Mouse (Mus musculus): ENCODE results near the gene Gm2696. TPM values are rescaled to one million over a fixed set of nuclear protein-coding genes. Genes with fewer than 3 reads are reported as not detected.
A peak's percentile ranks its signal among the peaks of the same experiment; 100 is the strongest.

Gene Gm2696
- total RNA-seq, 2 experiments from 2014 or later = not detected

- no peak for DNase-seq
Measured at GRCm38 (mm10) chr10:77847538-77847937, 33.1 kb downstream of the Gm2696 start.

- DNase-seq = no peak
Measured at GRCm38 (mm10) chr10:77852559-77852958, 38.1 kb downstream of the Gm2696 start, which contains the start of gene Gm10318. TSS of gene Gm10318 (plus strand) at chr10:77852859.

GRCm38 (mm10) chr10:77861675-77862074 is 47.2 kb downstream of the Gm2696 start, which contains the start of gene Gm3285:
TSS of gene Gm3285 (plus strand) at chr10:77861975.
- no peak for DNase-seq

GRCm38 (mm10) chr10:77864067-77864761 is 49.7 kb downstream of the Gm2696 start:
- peak; percentile 38 for DNase-seq

GRCm38 (mm10) chr10:77864762-77865143 is 50.3 kb downstream of the Gm2696 start:
- peak; percentile 25 to 32 for DNase-seq

- no peak for DNase-seq
Measured at GRCm38 (mm10) chr10:77867546-77867945, 53.1 kb downstream of the Gm2696 start.

GRCm38 (mm10) chr10:77869651-77870050 is 55.2 kb downstream of the Gm2696 start:
- no peak for DNase-seq

GRCm38 (mm10) chr10:77878985-77879384 is 64.5 kb downstream of the Gm2696 start:
- DNase-seq = peak; percentile 55 to 67

GRCm38 (mm10) chr10:77880305-77880704 is 65.8 kb downstream of the Gm2696 start:
- no peak for DNase-seq

GRCm38 (mm10) chr10:77882553-77882952 is 68.1 kb downstream of the Gm2696 start:
- DNase-seq = no peak

Other genes with a start within 250 kb of the Gm2696 start
- gene Pttg1ip, start 233.0 kb upstream of the Gm2696 start, total RNA-seq (2021) = 100 to 1,000 TPM; 197 to 219 TPM
- 100 to 1,000 TPM in 1 of 2 experiments, 10 to 100 TPM in 1; 89.0 to 106 TPM for gene Sumo3, start 208.6 kb upstream of the Gm2696 start, total RNA-seq (2021)
- gene Gm49325, start 208.5 kb upstream of the Gm2696 start, total RNA-seq (2021) = 10 to 100 TPM; 24.1 to 27.6 TPM
- 10 to 100 TPM; 57.3 to 67.6 TPM for gene Ube2g2, start 192.4 kb upstream of the Gm2696 start, total RNA-seq (2021)
- gene Tspear, start 128.1 kb upstream of the Gm2696 start, total RNA-seq (2021) = under 1 TPM; 0.16 to 0.23 TPM
- not detected for gene Gm19402, start 123.9 kb upstream of the Gm2696 start, total RNA-seq (2021)
- gene Gm9508, start 117.4 kb upstream of the Gm2696 start, total RNA-seq (2021) = not detected
- gene Gm10272, start 108.1 kb upstream of the Gm2696 start, total RNA-seq (2021) = not detected
- gene Gm10024, start 103.2 kb upstream of the Gm2696 start, total RNA-seq (2021) = not detected
- gene Gm10142, start 98.9 kb upstream of the Gm2696 start, total RNA-seq (2021) = not detected
- gene Krtap12-1, start 94.1 kb upstream of the Gm2696 start, total RNA-seq (2021) = not detected
- not detected for gene Gm10100, start 88.2 kb upstream of the Gm2696 start, total RNA-seq (2021)
- not detected for gene Gm18596, start 72.0 kb upstream of the Gm2696 start, total RNA-seq (2021)
- gene Gm9736, start 63.3 kb upstream of the Gm2696 start, total RNA-seq (2021) = not detected
- gene Gm3233, start 55.0 kb upstream of the Gm2696 start, total RNA-seq (2021) = not detected
- not detected for gene Gm3238, start 43.4 kb upstream of the Gm2696 start, total RNA-seq (2021)
- not detected for gene Gm7138, start 37.7 kb upstream of the Gm2696 start, total RNA-seq (2021)
- gene Gm3250, start 32.1 kb upstream of the Gm2696 start, total RNA-seq (2021) = not detected
- gene Gm7137, start 26.5 kb upstream of the Gm2696 start, total RNA-seq (2021) = not detected
- gene Gm9639, start 19.6 kb upstream of the Gm2696 start, total RNA-seq (2021) = not detected
- not detected for gene Gm19668, start 15.5 kb upstream of the Gm2696 start, total RNA-seq (2021)
- gene Gm9507, start 2.8 kb upstream of the Gm2696 start, total RNA-seq (2021) = not detected
- not detected for gene Krtap10-4, start 12.4 kb downstream of the Gm2696 start, total RNA-seq (2021)
- not detected for gene Krtap10-10, start 21.3 kb downstream of the Gm2696 start, total RNA-seq (2021)
- gene Gm36176, start 32.1 kb downstream of the Gm2696 start, total RNA-seq (2021) = not detected
- gene Gm10318, start 38.2 kb downstream of the Gm2696 start, total RNA-seq (2021) = not detected
- gene Gm3285, start 47.3 kb downstream of the Gm2696 start, total RNA-seq (2021) = not detected
- 1 to 10 TPM; 4.2 to 5.7 TPM for gene Lrrc3, start 87.9 kb downstream of the Gm2696 start, total RNA-seq (2021)
- 1 to 10 TPM; 2.2 to 4.7 TPM for gene Trpm2, start 155.9 kb downstream of the Gm2696 start, total RNA-seq (2021)
- 10 to 100 TPM; 18.6 to 20.9 TPM for gene 1810043G02Rik, start 163.8 kb downstream of the Gm2696 start, total RNA-seq (2021)
- gene Pfkl, start 195.4 kb downstream of the Gm2696 start, total RNA-seq (2021) = 100 to 1,000 TPM; 116 to 131 TPM
- 10 to 100 TPM; 24.1 to 38.1 TPM for gene Dnmt3l, start 227.3 kb downstream of the Gm2696 start, total RNA-seq (2021)
- gene Aire, start 228.9 kb downstream of the Gm2696 start, total RNA-seq (2021) = not detected